8 mouse cellular contexts compared by ENCODE assay signal in the genomic region with DNA sequence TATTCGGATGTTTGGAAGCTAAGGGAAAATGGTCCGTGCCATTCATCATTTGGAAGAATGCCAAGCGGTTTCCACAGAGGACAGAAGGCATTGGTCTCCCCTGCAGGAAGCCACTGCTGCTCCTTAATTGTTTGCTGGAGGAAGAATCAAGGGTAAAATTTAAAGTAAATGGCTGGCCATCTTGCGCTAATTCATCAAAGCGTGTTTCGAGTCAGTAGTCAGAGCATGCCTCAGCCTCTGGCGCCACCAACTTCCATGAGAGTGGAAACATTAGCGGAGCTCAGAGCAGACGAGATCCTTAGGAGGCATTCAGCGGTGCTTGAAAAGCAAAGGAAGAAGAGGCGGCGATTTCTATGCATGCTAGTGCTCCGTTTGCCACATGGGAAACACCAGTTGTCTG.
A peak's percentile ranks its signal among the peaks of the same experiment; 100 is the strongest.
DNase-seq lines count a peak whose midpoint lies in the region; ATAC-seq lines count a peak whose summit lies in the region.

No protein-coding gene starts in this region.

- DNase-seq in layer of hippocampus, adult 11-12 months (ENCODE audit: low spot score), result peak; percentile 17
- DNase-seq in layer of hippocampus, adult 9-10 months (ENCODE audit: low spot score), result no peak
- peak; percentile 2 for DNase-seq in left cerebral cortex, adult 11 months (ENCODE audit: low spot score)
- DNase-seq in right cerebral cortex, postnatal 25 days, result peak; percentile 16
- DNase-seq in adrenal gland, adult (ENCODE audit: inconsistent age in 2 of 2, low spot score in 1 of 2), result no peak
- DNase-seq in adrenal gland, postnatal 10 days, result no peak
- DNase-seq in heart, adult 8-10 months (ENCODE audit: low spot score), result no peak

- ATAC-seq in frontal cortex, adult (ENCODE audit: low TSS enrichment), result peak; percentile 87

Comparison
In these comparisons a context has a peak if more than half of its experiments do, and no peak if none do; other contexts are left out.
1. DNase-seq: peak in layer of hippocampus, adult 11-12 months (single experiment), left cerebral cortex, adult 11 months (single experiment) and right cerebral cortex, postnatal 25 days (single experiment); none in layer of hippocampus, adult 9-10 months (single experiment), adrenal gland, adult (0 of 2), adrenal gland, postnatal 10 days (single experiment) and heart, adult 8-10 months (single experiment).